Mouse (Mus musculus) ES-E14 (cell line): ENCODE results near the gene Kcnip3. TPM values are rescaled to one million over a fixed set of nuclear protein-coding genes. Genes with fewer than 3 reads are reported as not detected.

Source experiments
- DNase-seq: peaks from one replicate; pipeline ENCODE4 v3.0.0-alpha.2; 2013; ENCODE audit warnings: low read depth, low spot score
- H3K27ac ChIP-seq: 2 replicates; pipeline ENCODE4 v1.5.1; 2012; ENCODE audit warnings: low read depth, mild to moderate bottlenecking, low read length, moderate library complexity, mixed read lengths; ENCODE audit not compliant: poor library complexity, insufficient read depth, severe bottlenecking
- H3K36me3 ChIP-seq: 2 replicates; pipeline ENCODE4 v1.6.1; 2012; ENCODE audit warnings: mild to moderate bottlenecking, low read length, moderate library complexity, mixed read lengths; ENCODE audit not compliant: control insufficient read depth, poor library complexity, insufficient read depth, severe bottlenecking
- H3K4me1 ChIP-seq, 2 experiments: fragments of 150-350 bp in 1 of 2; sonication (generic) in 1 of 2; 2 replicates each; pipeline ENCODE4 v1.6.1; 2012; ENCODE audit warnings: low read length in 2 of 2, mild to moderate bottlenecking in 1 of 2, mixed read lengths in 1 of 2; ENCODE audit not compliant: control insufficient read depth in 2 of 2, insufficient read depth in 2 of 2, poor library complexity in 1 of 2
- H3K4me3 ChIP-seq, 2 experiments: fragments of 150-350 bp in 1 of 2; sonication (generic) in 1 of 2; 2 replicates each; pipeline ENCODE4 v1.5.1; 2012; ENCODE audit warnings: low read length in 2 of 2, low read depth in 1 of 2, mild to moderate bottlenecking in 1 of 2, mixed read lengths in 1 of 2; ENCODE audit not compliant: insufficient read depth in 1 of 2, poor library complexity in 1 of 2, severe bottlenecking in 1 of 2
- H3K9ac ChIP-seq: 2 replicates; pipeline ENCODE4 v1.6.1; 2012; ENCODE audit warnings: low read depth, mild to moderate bottlenecking, low read length, mixed read lengths; ENCODE audit not compliant: poor library complexity, insufficient read depth, severe bottlenecking
- H3K9me3 ChIP-seq: fragments of 150-350 bp; sonication (generic); 2 replicates; pipeline ENCODE4 v1.6.1; 2012; ENCODE audit warnings: low read depth, mild to moderate bottlenecking, low read length; ENCODE audit not compliant: control insufficient read depth, insufficient read depth
- CHD2 ChIP-seq: IDR thresholded peaks from 2 replicates; pipeline ENCODE4 v1.6.1; 2014; ENCODE audit warnings: mild to moderate bottlenecking, low read depth, low read length, inconsistent platforms
- HCFC1 ChIP-seq: IDR thresholded peaks from 2 replicates; pipeline ENCODE4 v1.6.1; 2012; ENCODE audit warnings: low read length, inconsistent platforms, borderline replicate concordance; ENCODE audit not compliant: insufficient read depth
- MAFK ChIP-seq: IDR thresholded peaks from 2 replicates; pipeline ENCODE4 v1.6.1; 2014; ENCODE audit warnings: mild to moderate bottlenecking, low read depth, low read length, inconsistent platforms; ENCODE audit not compliant: insufficient read depth
- ZC3H11A ChIP-seq: IDR thresholded peaks from 2 replicates; pipeline ENCODE4 v1.6.1; 2012; ENCODE audit warnings: low read depth, mild to moderate bottlenecking, inconsistent platforms, low read length, borderline replicate concordance
- ZNF384 ChIP-seq: IDR thresholded peaks from 2 replicates; pipeline ENCODE4 v1.6.1; 2012; ENCODE audit warnings: low read depth, low read length, inconsistent platforms
- in situ Hi-C, 2 experiments: fragments of 600-800 bp; cut with MboI; formaldehyde crosslinking; loops; one replicate each; pipeline ENCODE4 v1.15.1; 2025; ENCODE audit warnings: low sequenced_read_pairs in 2 of 2, inconsistent platforms in 1 of 2; ENCODE audit not compliant: unreplicated experiment in 2 of 2
- total RNA-seq: library from RNA; depleted of rRNA; stranded (reverse); fragments of 300-350 nt; gene quantifications from 2 replicates; pipeline ENCODE4 v1.2.3, GENCODE M21; 2012

The Kcnip3 gene
- total RNA-seq, 1 experiment = 3.0 TPM

- DNase-seq = no peak
- H3K4me3 ChIP-seq = no peak overlapping the region
Measured at GRCm38 (mm10) chr2:127496321-127496720, 25.6 kb downstream of the Kcnip3 start.

DNA sequence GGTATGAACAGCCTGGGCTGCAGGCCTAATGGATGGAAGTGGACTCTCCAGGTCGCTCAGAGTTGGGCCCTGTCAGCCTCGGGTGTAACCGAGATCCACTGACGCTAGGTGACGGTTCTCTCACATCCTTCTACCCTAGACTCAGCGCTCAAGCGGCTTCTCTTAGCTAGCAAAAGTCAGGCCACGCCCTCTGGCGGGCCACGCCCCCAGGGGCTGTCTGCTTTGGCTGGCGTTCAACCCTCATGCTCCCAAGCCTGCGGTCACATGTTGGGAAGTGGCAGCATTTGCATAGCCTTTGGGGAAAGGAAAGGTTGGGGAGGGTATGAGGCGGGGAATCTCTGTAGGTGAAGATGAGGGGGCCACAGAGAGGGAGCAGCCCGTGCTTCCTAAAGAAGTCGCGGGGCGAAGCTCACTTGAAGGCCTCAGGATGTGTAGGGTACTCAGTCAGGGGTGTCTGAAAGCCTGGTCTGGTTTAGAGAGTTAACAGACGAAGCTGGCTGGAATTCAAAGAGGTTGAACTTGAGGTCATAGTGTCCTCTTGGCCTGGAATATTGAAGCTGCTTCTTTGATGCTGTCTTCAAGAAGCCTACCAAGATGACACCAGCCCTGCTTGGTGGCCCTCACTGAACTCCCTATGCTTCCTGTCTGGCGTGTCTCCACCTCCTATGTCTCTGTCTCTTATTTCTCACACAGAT is 37.3 kb downstream of the Kcnip3 start:
- in situ Hi-C loops = no loop called here
- DNase-seq = peak; percentile 70
- peak overlapping the region in 1 of 2 experiments; percentile 49; a peak in 1 of 4 replicates for H3K4me3 ChIP-seq
- peaks cover 0 to 5% of the 10 kb centered on the region in 2 experiments; a peak in 2 of 4 replicates for H3K4me1 ChIP-seq
- no peaks in the 10 kb centered on the region for H3K36me3 ChIP-seq
- no peak overlapping the region for H3K9ac ChIP-seq
- no peak overlapping the region for H3K27ac ChIP-seq
- no peaks in the 10 kb centered on the region for H3K9me3 ChIP-seq
- no peak for TF ChIP-seq CHD2

More at GRCm38 (mm10) chr2:127496321-127496720, 25.6 kb downstream of the Kcnip3 start:
- in situ Hi-C loops = no loop called here
- TF ChIP-seq ZNF384 = no peak
- no peak for TF ChIP-seq HCFC1
- TF ChIP-seq CHD2 = no peak
- no peak for TF ChIP-seq MAFK
- TF ChIP-seq ZC3H11A = no peak
- no peak overlapping the region for H3K27ac ChIP-seq
- no peaks in the 10 kb centered on the region for H3K4me1 ChIP-seq
- H3K9ac ChIP-seq = no peak overlapping the region
- no peaks in the 10 kb centered on the region for H3K9me3 ChIP-seq
- H3K36me3 ChIP-seq = no peaks in the 10 kb centered on the region

- no peak for TF ChIP-seq HCFC1
- TF ChIP-seq MAFK = no peak
- TF ChIP-seq ZNF384 = no peak
- TF ChIP-seq ZC3H11A = no peak
- no peak for TF ChIP-seq CHD2
- no peak for DNase-seq
- peaks cover 0 to 5% of the 10 kb centered on the region in 2 experiments; a peak in 2 of 4 replicates for H3K4me1 ChIP-seq
- no peak overlapping the region; the same call in 1 of the 2 replicates for H3K27ac ChIP-seq
- in situ Hi-C loops = no loop called here
- H3K36me3 ChIP-seq = no peaks in the 10 kb centered on the region
- peak overlapping the region; percentile 62 to 73 for H3K4me3 ChIP-seq
- no peak overlapping the region; the same call in 1 of the 2 replicates for H3K9ac ChIP-seq
- H3K9me3 ChIP-seq = no peaks in the 10 kb centered on the region
Measured at GRCm38 (mm10) chr2:127483001-127483400, 38.9 kb downstream of the Kcnip3 start.

GRCm38 (mm10) chr2:127482533-127482911 is 39.4 kb downstream of the Kcnip3 start:
- in situ Hi-C loops = no loop called here
- Histone ChIP-seq H3K4me1 (peaks cover 0 to 5% of the 10 kb centered on the region in 2 experiments; a peak in 2 of 4 replicates), H3K27ac (peak overlapping the region; percentile 2; the same call in 1 of the 2 replicates), H3K9me3 (no peaks in the 10 kb centered on the region), H3K9ac (peak overlapping the region; percentile 66; the same call in 1 of the 2 replicates), H3K4me3 (peak overlapping the region; percentile 62 to 73), H3K36me3 (no peaks in the 10 kb centered on the region)
- peak; percentile 59 for DNase-seq
- TF ChIP-seq HCFC1 = no peak
- TF ChIP-seq MAFK = no peak
